Mouse (Mus musculus): ENCODE results near the gene Prex1.
"Not testable (repeated sequence)": the region's sequence is repeated elsewhere in the genome, so short reads cannot be mapped to it uniquely, and the experiment has no call there.

Gene Prex1

DNA sequence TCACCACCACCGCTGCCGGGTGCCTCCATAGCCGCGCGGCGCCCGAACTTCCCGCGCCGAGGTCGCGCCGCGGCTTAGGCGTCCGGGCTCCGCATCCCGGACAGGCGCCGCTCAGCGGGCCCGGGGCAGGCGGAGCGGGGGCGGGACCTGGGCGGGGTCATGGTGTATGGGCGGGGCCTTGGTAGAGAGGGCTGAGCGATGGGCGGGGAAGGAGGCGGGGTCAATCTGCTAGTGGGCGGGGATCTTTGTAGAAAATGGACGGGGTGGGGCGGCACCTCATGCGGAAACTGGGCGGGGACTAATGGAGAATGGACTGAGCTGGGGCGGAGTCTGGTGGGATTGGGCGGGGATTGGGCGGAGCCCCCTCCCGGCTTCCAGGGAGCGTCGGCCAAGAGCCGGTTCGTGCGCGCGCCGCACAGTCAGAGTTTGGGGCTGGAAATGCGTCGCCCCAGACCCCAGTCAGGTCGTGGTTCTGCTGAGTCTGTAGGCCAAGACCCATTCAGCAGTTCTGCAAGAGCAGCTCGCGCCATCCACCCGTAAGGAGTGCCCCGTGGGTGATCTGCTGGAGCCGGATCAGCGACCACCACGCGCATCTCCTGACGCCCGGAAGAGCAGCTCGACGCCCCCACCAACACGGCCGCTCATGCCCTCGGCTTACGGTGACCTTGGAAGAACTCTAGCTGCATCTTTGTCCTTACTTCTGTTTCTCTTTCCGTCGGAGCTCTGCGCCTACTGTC is at the start of gene Prex1:
Gene Prex1 (minus strand): TSS at position 143 of the 737 bp plus-strand sequence.
- DNase-seq = peak; percentile 96 to 99

DNA sequence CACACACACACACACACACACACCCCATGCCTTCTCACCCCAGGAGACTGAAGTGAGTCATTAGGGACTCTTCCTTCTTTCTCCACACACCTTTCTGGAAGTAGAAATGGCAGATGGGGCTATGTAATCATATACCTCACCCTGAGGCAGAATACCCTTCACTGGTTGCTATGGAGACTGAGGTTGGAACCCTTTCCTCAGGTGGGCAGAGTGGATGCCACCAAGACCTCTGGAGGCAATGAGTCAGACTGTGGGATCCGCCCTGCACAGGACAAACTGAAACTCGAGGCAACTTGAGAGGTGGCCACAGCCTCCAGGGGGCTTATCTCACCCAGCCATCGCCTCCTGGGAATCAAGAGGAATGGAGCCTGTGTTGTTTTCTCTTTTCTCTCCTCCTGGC is 44.3 kb upstream of the Prex1 start:
- no peak for DNase-seq

DNA sequence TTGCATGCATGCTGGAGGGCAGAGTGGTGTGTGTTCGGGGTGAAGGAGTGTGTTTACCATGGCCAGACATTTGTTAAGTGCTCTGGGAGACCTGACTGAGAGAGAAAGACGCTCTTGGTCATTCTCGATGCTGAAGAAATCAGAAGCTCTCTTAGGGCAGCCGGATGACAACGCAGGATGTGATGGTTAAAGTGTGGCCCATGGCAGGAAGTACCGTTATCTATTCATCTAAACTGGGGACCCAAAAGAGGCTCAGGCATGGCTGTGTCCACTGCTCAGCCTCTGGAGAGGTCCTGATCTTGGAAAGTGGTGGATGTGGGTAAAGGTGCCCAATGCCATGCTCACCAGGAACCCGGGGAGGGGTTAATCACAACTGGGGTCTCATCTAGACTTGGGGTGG is 41.1 kb upstream of the Prex1 start:
- DNase-seq = no peak

DNA sequence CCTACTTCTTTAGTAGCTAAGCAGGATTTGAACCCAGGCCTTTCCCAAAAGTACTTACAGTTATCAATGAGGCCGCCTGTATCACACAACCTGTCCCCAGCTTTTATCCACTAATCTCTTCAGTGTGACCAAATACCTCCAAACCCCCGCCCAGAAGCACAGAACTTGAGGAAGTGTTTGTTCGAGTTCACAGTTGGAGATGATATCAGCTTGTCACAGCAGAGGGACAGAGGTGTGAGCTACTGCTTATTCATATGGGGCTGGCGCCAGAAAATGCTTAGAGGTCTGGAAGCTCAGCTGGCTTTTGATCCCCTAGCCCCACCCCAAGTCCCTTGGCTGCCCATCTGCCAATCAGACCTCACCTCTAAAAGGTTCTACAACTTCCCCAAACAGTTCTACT is 40.6 kb upstream of the Prex1 start:
- no peak for DNase-seq

DNA sequence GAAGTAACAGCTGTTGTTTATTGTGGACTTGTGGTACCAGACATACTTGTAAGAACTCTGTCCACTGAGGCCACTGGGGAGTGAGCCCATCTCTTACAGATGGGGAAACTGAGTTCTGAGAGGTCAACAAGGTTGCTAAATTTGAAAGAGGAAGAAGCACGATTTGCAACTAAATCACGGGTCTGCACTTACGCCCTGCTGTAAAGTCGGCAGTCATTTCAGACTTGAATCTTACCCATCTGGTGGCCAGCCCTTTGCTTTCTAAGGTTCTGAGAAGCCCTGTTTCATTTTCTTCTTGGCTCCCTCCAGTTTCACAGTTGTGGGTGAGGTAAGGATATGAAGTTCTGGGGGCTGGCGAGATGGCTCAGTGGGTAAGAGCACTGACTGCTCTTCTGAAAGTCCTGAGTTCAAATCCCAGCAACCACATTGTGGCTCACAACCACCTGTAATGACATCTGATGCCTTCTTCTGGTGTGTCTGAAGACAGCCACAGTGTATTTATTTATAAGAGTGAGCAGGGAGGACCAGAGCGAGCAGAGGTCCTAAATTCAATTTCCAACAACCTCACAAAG is 37.1 kb upstream of the Prex1 start:
- no peak for DNase-seq

DNA sequence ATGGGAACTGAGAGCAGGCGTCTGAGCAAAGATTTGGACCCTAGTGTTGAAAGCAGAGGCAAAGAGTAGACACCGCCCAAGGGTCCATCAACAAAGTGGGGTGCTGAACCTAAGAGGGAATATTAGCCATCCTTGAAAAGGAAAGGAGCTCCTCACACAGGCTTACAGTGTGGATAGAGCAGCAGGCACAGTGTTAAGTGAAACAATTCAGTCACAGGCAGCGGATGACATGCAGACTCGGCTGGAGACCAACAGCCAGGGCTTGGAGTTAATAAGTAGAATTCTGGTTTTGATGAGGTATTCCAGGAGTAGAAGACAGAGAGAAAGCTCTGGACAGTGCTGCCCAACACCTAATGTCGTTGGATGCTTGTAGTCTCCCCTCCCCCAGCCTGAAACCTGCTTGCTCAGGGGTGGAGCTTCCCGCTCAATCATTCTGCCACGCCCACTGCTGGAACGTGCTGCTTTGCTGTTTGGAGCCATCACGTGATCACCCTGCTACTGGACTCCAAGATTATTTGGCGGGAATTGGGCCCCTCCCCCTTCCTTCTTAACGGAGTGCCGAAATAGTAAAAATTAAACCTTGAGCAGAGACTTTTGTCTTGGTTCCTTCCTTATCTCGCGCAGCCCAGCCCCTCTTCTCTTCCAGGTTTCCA is 32.8 kb upstream of the Prex1 start:
- peak in 1 of 2 experiments; percentile 24 for DNase-seq

DNA sequence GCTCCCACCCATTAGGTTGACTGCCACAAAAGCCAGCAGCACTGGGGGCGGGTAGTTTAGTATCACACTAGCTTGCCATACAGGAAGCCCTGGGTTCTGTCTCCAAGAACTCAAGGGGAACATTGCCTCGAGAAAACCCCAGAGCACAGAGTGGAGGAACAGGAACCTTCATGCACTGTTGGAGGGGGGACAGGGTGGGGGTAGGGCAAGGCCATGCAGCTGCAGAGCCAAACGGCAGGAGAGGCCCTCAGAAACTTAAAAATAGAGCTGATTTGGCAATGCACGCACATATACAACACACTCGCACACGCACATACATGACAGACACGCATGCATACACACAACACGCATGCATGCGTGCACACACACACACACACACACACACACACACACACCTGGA is 32.2 kb upstream of the Prex1 start:
- no peak for DNase-seq

DNA sequence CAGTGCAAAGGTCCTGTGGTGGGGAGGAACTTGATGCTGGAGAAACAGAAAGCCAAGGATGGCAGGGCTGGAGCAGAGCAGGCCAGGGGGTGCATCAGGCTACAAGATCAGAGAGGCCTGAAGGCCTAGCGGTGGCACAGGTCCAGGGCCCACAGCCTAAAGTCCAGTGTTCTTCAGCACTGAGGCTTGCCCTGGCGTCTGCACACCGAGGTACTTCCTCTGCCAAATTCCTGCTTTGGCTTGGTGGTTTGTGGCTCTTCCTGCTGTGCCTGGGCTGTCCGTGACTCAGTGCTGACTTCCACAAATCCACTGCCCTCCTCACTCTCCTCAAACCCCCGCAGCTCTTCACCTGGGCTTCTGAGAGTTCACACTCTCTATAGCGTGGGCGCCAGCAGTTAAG is 30.8 kb upstream of the Prex1 start:
- no peak for DNase-seq

DNA sequence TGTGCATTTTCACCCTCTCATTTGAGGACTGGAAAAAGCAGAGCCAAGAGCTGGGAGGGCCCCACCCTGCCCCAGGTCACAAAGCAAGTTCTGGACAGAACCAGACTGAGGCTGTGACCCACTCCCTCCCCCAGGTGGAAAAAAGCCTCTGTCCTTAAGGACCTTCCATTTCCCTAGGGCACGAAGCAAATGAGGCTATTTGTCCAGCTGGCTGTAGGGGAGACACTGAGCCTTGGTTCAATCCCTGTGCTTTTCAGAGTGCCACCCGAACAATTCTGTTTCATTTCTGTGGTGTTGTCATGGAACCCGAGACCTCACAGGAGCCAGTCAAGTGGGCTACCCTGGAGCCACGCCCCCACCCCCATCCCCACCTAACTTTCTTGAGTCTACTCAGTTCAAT is 29.9 kb upstream of the Prex1 start:
- no peak for DNase-seq

DNA sequence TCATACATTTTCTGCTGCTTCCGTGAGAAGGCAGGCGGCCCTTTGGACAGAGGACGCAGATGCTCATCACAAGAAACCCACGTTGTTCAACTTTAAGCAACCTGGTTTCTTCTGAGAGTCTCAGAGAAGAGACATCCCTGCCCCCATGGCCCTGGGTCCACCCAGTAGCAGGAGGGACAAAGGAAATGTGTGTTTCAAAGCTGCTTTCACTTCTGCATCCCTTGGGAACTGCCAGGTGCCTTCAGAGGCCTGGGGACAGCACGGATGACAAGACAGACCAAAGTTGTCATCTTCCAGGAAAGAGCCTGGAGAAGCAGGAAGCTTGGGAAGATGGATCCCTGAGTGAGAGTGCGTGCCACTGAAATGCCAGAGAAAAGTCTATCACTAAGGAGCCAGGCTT is 27.8 kb upstream of the Prex1 start:
- no peak for DNase-seq

DNA sequence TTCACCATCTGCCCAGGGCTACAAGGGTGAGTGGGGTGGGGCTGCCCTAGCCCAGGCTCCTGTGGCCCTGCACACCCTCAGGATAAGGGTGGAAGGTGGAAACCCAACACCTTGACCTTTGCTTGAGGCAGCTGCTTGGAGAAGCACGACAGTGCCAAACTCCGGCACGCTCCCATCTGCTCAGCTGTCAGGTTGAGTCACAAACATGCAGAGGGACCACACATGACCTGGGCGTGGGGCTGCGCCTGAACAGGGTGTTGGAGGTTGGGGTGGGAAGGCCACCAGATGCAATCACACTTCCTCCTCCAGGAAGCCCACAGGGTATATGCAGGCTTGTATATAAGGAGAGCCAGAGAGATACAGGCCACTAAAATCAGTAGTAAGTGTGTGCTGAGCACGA is 26.8 kb upstream of the Prex1 start:
- no peak for DNase-seq

DNA sequence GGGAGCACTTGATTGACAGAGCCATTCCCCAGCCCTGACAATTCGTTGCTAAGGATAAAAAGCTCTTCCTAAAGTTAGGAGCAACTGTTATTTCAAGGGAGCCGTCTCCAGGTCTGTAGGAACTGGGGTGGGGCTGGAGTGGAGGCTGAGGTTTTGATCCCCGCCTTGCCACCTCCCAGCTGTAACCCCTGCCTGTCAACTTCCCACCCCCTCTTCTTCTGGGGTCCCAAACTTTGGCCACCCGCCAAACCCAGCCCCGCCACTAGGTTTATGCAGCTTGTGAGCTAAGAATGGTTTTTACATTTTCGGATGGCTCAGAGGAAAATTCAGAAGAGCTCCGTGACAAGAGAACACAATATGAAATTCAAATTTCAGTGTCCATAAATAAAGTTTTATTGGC is 23.7 kb upstream of the Prex1 start:
- DNase-seq = no peak

DNA sequence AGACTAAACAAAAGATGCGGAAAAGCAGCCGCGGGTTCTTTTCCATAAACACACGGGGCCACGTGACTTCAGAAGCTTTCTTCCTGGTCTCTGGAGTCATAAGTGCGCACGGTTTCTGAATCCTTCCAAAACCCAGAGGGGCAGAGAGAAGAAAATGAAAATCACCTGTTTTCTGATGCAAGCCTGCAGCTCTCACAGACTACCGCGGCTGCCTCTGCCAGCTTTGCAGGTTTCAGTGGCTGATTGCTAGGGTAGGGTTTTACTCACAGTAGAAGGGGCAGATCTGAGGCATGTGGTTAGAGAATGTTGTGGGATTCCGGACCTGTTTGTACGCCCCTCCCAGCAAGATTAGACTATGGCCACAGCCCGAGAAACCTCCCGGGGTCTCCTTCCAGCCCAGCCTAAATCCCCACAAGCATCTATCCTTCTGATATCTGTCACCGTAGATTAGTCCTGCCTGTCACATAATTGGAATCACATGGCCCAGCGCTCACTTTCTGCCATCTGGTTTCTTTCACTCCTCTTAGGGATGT is 21.9 kb upstream of the Prex1 start:
- no peak for DNase-seq

DNA sequence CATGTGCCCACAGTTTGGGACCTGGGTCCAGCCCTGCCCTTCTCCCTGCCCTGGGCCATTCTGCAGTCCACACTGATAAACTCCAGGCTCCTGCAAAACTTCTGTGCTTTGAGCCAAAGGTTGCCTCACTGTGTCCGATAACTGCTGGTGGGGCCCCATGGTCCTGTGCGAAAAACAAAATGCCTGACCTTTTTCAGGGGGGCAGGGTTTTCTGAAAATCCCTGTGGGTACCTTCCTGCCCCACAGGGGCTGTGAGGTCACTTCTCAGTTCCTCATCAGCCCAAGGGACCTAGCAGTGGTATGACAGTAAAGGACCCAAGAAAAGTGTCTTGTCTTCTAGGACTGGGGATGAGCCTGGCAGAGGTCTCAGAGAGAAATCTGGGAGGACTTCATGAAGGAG is 19.2 kb upstream of the Prex1 start:
- no peak for DNase-seq

DNA sequence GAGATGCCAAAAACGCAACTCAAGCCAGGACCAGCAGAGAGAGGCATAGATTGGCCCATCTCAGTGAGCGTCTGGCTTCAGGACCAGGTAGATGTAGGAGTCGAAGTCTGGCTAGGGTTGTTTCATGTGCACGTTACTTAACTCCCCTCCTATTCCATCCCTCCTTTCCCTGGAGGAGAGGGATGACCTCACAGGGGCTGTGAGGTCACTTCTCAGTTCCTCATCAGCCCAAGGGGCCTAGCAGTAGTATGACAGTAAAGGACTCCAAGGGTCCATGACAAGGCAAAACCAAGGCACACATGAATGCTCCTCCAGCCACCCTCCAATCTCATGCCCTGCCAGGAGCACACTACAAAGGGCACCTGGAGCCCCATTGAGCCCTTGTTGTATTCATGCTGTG is 18.5 kb upstream of the Prex1 start:
- no peak for DNase-seq

DNA sequence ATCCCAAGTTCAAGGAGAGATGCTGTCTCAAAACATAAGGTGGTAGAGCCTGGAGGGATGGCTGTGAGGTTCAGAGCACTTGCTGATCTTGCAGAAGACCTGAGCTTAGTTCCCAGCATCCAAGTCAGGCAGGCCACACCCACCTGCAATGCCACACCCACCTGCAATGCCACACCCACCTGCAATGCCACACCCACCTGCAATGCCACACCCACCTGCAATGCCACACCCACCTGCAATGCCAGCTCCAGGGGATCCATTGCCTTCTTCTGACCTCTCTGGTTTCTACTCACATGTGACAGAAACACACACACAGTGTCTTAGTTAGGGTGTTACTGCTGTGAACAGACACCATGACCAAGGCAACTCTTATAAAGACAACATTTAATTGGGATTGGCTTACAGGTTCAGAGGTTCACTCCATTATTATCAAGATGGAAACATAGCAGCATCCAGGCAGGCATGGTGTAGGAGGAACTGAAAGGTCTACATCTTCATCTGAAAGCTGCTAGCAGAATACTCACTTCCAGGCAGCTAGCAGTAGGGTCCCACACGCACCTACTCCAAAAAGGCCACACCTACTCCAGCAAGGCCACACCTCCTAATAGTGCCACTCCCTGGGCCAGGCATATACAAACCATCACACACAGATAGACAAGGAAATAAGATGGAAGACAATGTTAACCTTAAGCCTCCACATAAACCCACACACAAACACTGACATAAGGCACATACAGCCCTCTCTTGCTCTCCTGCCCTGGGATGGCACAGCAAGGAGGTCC is 17.7 kb upstream of the Prex1 start:
- DNase-seq = not testable (repeated sequence)

DNA sequence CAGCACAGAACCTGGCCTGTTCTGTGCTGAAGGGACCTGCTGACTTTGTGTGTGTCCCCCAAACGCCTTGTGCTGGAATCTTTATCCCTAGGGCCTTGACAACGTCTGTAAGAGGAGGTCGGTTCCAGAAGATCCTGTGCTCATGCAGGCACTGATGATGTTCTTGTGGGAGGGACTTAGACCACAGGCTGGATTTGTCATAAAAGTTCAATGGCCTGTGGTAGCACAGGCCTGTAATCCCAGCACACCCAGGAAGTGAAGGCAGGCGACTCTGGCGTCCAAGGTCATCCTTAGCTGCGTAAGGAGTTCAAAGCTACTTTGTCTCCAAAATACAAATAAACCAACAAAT is 16.9 kb upstream of the Prex1 start:
- DNase-seq = no peak

DNA sequence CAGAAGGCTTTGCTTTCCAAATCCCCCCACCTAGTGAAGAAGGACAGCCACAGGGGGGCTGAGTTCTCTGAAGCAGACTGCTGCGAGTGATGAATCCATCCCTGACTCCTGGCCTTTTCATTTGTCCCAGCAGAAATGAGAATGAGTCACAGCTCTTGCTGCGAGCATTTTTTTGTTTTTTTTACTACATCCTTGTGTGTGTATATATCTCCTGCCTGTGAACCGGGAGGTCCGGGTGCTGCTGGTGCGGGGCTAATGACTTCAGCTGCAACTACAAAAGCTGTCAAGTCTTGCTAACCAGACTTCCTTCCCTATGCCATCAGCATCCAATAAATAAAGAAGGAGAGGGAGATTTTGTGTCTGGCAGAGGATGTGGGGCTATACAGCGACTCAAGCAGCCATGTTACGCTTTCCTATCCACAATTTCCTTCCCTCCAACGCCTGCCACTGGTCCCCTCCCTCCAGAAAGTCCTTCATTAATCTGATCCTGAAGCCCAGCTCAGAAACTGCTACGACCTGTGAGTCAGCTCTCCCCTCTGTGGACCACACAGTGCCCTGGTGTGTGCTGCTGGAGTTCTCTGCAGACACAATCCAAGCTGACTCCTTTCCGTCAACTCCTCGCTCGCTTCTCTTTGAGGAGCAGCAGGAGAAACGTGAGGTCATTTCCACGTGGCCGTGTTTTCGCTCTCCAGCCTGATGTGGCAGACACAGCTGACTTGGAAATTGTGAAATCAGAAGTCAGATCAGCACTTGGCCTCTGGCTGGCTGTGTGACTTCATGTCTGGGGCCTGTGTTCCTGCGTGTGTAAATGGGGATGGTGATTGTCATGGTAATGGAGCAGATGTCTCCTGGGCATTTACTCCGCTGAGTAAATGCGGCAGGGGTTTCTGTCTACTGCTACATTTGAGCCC is 16.3 kb upstream of the Prex1 start:
- peak; percentile 55 to 66 for DNase-seq

DNA sequence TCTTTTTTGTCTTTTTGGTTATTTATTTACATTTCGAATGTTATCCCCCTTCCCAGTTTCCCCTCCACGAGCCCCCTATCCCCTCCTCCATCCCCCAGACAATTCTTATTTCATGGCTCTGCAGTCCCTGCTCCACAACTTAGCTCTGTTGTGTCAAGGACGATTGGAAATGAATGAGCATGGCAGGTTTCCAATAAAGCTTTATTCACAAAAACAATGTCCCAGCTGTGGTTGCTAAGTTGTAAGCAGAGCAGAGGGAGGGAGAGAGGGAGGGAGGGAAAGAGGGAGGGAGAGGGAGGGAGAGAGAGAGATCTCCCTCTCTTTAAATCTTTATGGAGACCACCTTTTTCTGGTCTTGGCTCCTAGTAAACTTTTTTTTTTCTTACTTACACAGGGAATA is 15.4 kb upstream of the Prex1 start:
- DNase-seq = no peak

DNA sequence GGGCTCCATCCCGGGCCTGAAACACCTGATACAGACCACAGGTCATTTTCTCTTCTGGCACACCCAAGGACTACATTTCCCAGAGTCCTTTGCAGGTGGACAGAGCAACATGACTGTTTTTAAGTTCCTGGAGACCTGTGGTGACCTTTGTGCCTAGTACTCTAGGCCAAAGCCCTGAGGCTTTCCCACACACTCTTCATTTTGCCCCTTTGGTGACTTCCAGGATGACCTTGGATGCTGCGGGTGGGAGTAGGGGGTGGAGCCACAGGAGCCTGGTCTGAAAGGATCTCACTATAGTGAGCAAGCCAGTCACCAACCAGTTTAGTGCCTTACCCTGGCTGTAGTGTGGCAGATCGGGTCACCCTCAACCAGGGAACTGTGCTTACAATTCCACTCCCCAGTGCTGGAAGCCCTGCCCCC is 14.6 kb upstream of the Prex1 start:
- DNase-seq = no peak

DNA sequence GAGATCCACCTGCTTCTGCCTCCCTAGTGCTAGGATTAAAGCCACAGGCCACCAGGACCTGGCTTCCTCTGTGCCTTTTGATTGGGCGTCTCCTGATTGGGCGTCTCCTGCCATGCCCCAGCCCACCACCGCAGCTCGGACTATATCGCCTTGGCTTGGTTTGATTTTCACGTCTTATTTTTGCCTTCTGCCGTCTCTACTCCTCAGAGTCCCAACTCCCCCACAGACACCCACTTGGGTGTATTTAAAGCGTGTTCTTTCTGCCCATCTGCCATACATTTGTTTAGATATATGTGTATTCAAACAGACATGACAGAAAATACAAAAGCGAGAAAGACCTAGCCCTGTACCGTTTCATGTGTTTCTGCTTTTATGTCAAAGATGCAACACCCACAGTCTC is 14.2 kb upstream of the Prex1 start:
- no peak for DNase-seq

DNA sequence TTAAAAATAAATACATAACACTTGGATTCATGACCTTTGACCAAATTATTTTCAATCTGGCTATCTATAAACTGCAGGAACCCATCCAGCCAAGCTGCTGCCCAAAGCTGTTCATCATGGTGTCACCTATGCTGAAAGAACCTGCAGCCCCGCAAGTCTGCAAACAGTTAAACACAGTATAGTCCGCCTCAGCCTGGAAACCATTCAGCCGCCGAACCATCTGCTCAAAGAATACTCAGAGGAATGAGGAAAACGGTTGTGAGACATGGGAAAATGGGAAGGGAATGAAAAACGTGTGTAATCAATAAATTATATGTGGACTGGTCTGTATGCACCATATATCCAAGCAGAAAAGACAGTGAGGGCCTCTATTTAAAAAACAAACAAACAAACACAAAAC is 13.3 kb upstream of the Prex1 start:
- DNase-seq = no peak

All from lung, postnatal 4 days (tissue).